Mouse (Mus musculus) cerebellum, adult (tissue): ENCODE results near the gene Cpvl.
A peak's percentile ranks its signal among the peaks of the same experiment; 100 is the strongest.

Experiments
- ATAC-seq: cut with Nextera tagmentation; 2 replicates; pipeline ENCODE4 v1.9.2; 2017; ENCODE audit warnings: mild to moderate bottlenecking, moderate library complexity, mixed read lengths; ENCODE audit not compliant: insufficient number of reproducible peaks, low FRiP score, low TSS enrichment

The Cpvl gene

GRCm38 (mm10) chr6:53973468-53973867 lies 5.0 kb downstream of the Cpvl start:
- no peak for ATAC-seq

- ATAC-seq = no peak
These were observed 6.2 kb downstream of the Cpvl start for GRCm38 (mm10) chr6:53972238-53972743.

- ATAC-seq = no peak
These were observed 6.7 kb downstream of the Cpvl start for GRCm38 (mm10) chr6:53971729-53972128.

GRCm38 (mm10) chr6:53969081-53969480 lies 9.4 kb downstream of the Cpvl start:
- ATAC-seq = no peak

GRCm38 (mm10) chr6:53968550-53968949 lies 9.9 kb downstream of the Cpvl start:
- ATAC-seq = 0 out of 2 replicates have a peak, but pooled peaks have one; percentile 54

GRCm38 (mm10) chr6:53966595-53966994 lies 11.9 kb downstream of the Cpvl start:
- ATAC-seq = no peak

- no peak for ATAC-seq
These were observed 12.6 kb downstream of the Cpvl start for GRCm38 (mm10) chr6:53965900-53966299.

GRCm38 (mm10) chr6:53963906-53964496 lies 14.5 kb downstream of the Cpvl start:
- ATAC-seq = no peak

GRCm38 (mm10) chr6:53962006-53962405 lies 16.5 kb downstream of the Cpvl start:
- ATAC-seq = no peak

- no peak for ATAC-seq
These were observed 18.6 kb downstream of the Cpvl start for GRCm38 (mm10) chr6:53959826-53960225.

- ATAC-seq = peak; percentile 63; the same call in 1 of the 2 replicates
These were observed 20.1 kb downstream of the Cpvl start for GRCm38 (mm10) chr6:53958321-53958720.

- no peak for ATAC-seq
These were observed 22.0 kb downstream of the Cpvl start for GRCm38 (mm10) chr6:53956513-53956912.

GRCm38 (mm10) chr6:53955846-53956245 lies 22.6 kb downstream of the Cpvl start:
- ATAC-seq = no peak

- ATAC-seq = no peak
These were observed 23.2 kb downstream of the Cpvl start for GRCm38 (mm10) chr6:53955271-53955670.

GRCm38 (mm10) chr6:53954106-53954505 lies 24.4 kb downstream of the Cpvl start:
- ATAC-seq = 0 out of 2 replicates have a peak, but pooled peaks have one; percentile 57

GRCm38 (mm10) chr6:53953348-53953747 lies 25.1 kb downstream of the Cpvl start:
- no peak for ATAC-seq

- ATAC-seq = no peak
These were observed 27.1 kb downstream of the Cpvl start for GRCm38 (mm10) chr6:53951421-53951820.

GRCm38 (mm10) chr6:53950876-53951275 lies 27.6 kb downstream of the Cpvl start:
- no peak for ATAC-seq

GRCm38 (mm10) chr6:53948388-53949035 lies 30.0 kb downstream of the Cpvl start:
- no peak for ATAC-seq

- ATAC-seq = no peak
These were observed 33.6 kb downstream of the Cpvl start for GRCm38 (mm10) chr6:53944887-53945286.

- no peak for ATAC-seq
These were observed 34.1 kb downstream of the Cpvl start for GRCm38 (mm10) chr6:53944417-53944816.
